Mouse (Mus musculus) gastrocnemius, adult 18-20 months (tissue): ENCODE data around the gene 2610042L04Rik. TPM values are rescaled to one million over a fixed set of nuclear protein-coding genes. Genes with fewer than 3 reads are reported as not detected.
"Not testable (repeated sequence)": the region's sequence is repeated elsewhere in the genome, so short reads cannot be mapped to it uniquely, and the experiment has no call there.

Experiments
- DNase-seq: peaks from one replicate; pipeline ENCODE4 v3.0.0; 2021; ENCODE audit warnings: low spot score
- long read RNA-seq, 2 experiments: library from polyadenylated mRNA; stranded (forward); transcript quantifications; one replicate each; pipeline ENCODE4 v2.0.0; 2021
- total RNA-seq, 2 experiments: library from RNA; stranded (reverse); gene quantifications; 2 replicates each; pipeline ENCODE4 v1.2.3; 2021

Gene 2610042L04Rik
- not detected for total RNA-seq
- long read RNA-seq, experiment 1 = 0 reads
- long read RNA-seq, experiment 2 = 0 reads

- not testable (repeated sequence) for DNase-seq
These were observed at the start of gene 2610042L04Rik for GRCm38 (mm10) chr14:4334476-4335080. 2610042L04Rik (plus strand) TSS chr14:4334763.

GRCm38 (mm10) chr14:4316983-4317382, 17.6 kb upstream of the 2610042L04Rik start, which contains the start of gene Gm3149:
Gm3149 (plus strand) TSS chr14:4317283.
- DNase-seq = not testable (repeated sequence)

GRCm38 (mm10) chr14:4335506-4335905, 943 bp downstream of the 2610042L04Rik start:
- not testable (repeated sequence) for DNase-seq

- not testable (repeated sequence) for DNase-seq
These were observed 34.4 kb downstream of the 2610042L04Rik start for GRCm38 (mm10) chr14:4368991-4369390.

GRCm38 (mm10) chr14:4369691-4370090, 35.1 kb downstream of the 2610042L04Rik start:
- not testable (repeated sequence) for DNase-seq

GRCm38 (mm10) chr14:4377871-4378270, 43.3 kb downstream of the 2610042L04Rik start:
- DNase-seq = not testable (repeated sequence)

- not testable (repeated sequence) for DNase-seq
These were observed 51.0 kb downstream of the 2610042L04Rik start for GRCm38 (mm10) chr14:4385606-4386005.

GRCm38 (mm10) chr14:4392841-4393530, 58.4 kb downstream of the 2610042L04Rik start:
- DNase-seq = not testable (repeated sequence)

- not testable (repeated sequence) for DNase-seq
These were observed 62.7 kb downstream of the 2610042L04Rik start, which contains the start of gene Gm3159 for GRCm38 (mm10) chr14:4397226-4397625. Gm3159 (plus strand) TSS chr14:4397526.

- DNase-seq = not testable (repeated sequence)
These were observed 64.1 kb downstream of the 2610042L04Rik start for GRCm38 (mm10) chr14:4398624-4399023.

- DNase-seq = not testable (repeated sequence)
These were observed 65.7 kb downstream of the 2610042L04Rik start for GRCm38 (mm10) chr14:4400115-4400789.

GRCm38 (mm10) chr14:4401245-4401644, 66.7 kb downstream of the 2610042L04Rik start:
- DNase-seq = not testable (repeated sequence)

GRCm38 (mm10) chr14:4403840-4404239, 69.3 kb downstream of the 2610042L04Rik start:
- not testable (repeated sequence) for DNase-seq

Other genes with a start within 250 kb of the 2610042L04Rik start
- under 1 TPM; 0.17 to 0.18 TPM for gene Gm8108, start 224.2 kb upstream of the 2610042L04Rik start, total RNA-seq
- not detected for gene Gm3127, start 169.7 kb upstream of the 2610042L04Rik start, total RNA-seq
- not detected for gene Gm2974, start 152.2 kb upstream of the 2610042L04Rik start, total RNA-seq
- not detected for gene Gm3138, start 85.1 kb upstream of the 2610042L04Rik start, total RNA-seq
- gene Gm3149, start 17.5 kb upstream of the 2610042L04Rik start, total RNA-seq = not detected
- not detected for gene Gm3159, start 62.8 kb downstream of the 2610042L04Rik start, total RNA-seq
- gene Gm3164, start 80.7 kb downstream of the 2610042L04Rik start, total RNA-seq = under 1 TPM in 1 of 2 experiments, not detected in 1; 0.17 TPM
- gene Gm3173, start 96.2 kb downstream of the 2610042L04Rik start, total RNA-seq = not detected
- gene Gm3182, start 147.0 kb downstream of the 2610042L04Rik start, total RNA-seq = not detected
- not detected for gene Gm3047, start 220.6 kb downstream of the 2610042L04Rik start, total RNA-seq